Mouse (Mus musculus): ENCODE data around the gene Dock1.

DNA sequence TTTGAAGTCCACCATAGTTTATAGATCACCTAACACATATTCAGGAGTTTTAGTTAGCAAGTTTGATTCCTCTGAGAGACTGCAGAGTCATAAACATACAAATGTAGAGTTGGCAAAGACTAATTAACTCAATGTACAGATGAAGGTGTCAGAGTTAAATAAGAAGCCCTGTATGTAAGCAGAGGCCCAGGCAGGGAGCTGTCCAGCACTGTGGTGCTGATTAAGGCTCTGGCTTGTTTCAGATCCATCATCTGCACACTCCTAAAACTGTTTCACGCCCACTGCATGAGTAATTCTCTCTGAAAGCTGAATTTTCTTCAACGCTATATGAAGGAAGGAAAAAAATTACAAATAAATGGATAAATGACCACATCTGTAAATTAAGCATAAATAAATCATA, 193.7 kb downstream of the Dock1 start:
- TF ChIP-seq GATA1 (IDR thresholded peaks at IDR 0.05; ENCODE audit: borderline replicate concordance, low read length) (no peak), FLI1 (IDR thresholded peaks at IDR 0.05; ENCODE audit: low read length) (no peak)
